Mouse (Mus musculus) monocyte, adult 59 days (primary cell): ENCODE measurements around the gene Sap18b. TPM values are rescaled to one million over a fixed set of nuclear protein-coding genes. Genes with fewer than 3 reads are reported as not detected.

ENCODE experiments used
- total RNA-seq, 2 experiments: library from RNA; stranded (reverse); gene quantifications; one replicate each; pipeline ENCODE4 v1.2.4; 2023

Gene Sap18b
- total RNA-seq: 10 to 100 TPM; 73.5 to 99.2 TPM

GRCm38 (mm10) chr8:95825162-95825561, at the start of gene Sap18b:
Gene Sap18b, plus strand, starts transcription at chr8:95825346.

GRCm38 (mm10) chr8:95807331-95807843, 17.8 kb upstream of the Sap18b start, which contains the start of gene Cnot1:
Gene Cnot1, minus strand, starts transcription at chr8:95807464.

GRCm38 (mm10) chr8:95853102-95853843, 28.1 kb downstream of the Sap18b start, which contains the start of gene Slc38a7:
Gene Slc38a7, minus strand, starts transcription at chr8:95853539.

Other genes with a start within 250 kb of the Sap18b start
- not detected for gene Prss54, start 249.0 kb upstream of the Sap18b start, total RNA-seq
- 1 to 10 TPM; 2.2 to 3.2 TPM for gene Gins3, start 191.9 kb upstream of the Sap18b start, total RNA-seq
- gene Ndrg4, start 148.4 kb upstream of the Sap18b start, total RNA-seq: under 1 TPM in 1 of 2 experiments, not detected in 1; 0.73 TPM
- gene Setd6, start 109.5 kb upstream of the Sap18b start, total RNA-seq: 10 to 100 TPM; 16.1 to 22.7 TPM
- 100 to 1,000 TPM; 224 to 232 TPM for gene Cnot1, start 17.9 kb upstream of the Sap18b start, total RNA-seq
- gene Slc38a7, start 28.2 kb downstream of the Sap18b start, total RNA-seq: 10 to 100 TPM; 20.6 to 24.9 TPM
- gene Got2, start 63.2 kb downstream of the Sap18b start, total RNA-seq: 10 to 100 TPM; 53.5 to 55.0 TPM